Mouse (Mus musculus) embryonic facial prominence, embryonic 13.5 days (tissue): Measurements from ENCODE around the gene Tceanc2. TPM values are rescaled to one million over a fixed set of nuclear protein-coding genes. Genes with fewer than 3 reads are reported as not detected.
A peak's percentile ranks its signal among the peaks of the same experiment; 100 is the strongest.
"Not testable (repeated sequence)": the region's sequence is repeated elsewhere in the genome, so short reads cannot be mapped to it uniquely, and the experiment has no call there.

ENCODE experiments used
- ATAC-seq: fragments of 200-750 bp; cut with Nextera tagmentation; 2 replicates; pipeline ENCODE4 v1.8.0; 2017; ENCODE audit warnings: low read depth; ENCODE audit not compliant: insufficient number of reproducible peaks, insufficient read depth, low FRiP score, low TSS enrichment
- H3K27ac ChIP-seq: fragments of 300-500 bp; sonication (generic); 2 replicates; pipeline ENCODE4 v1.5.1; 2015; ENCODE audit warnings: moderate library complexity, mild to moderate bottlenecking, inconsistent platforms
- H3K27me3 ChIP-seq: fragments of 300-500 bp; sonication (generic); 2 replicates; pipeline ENCODE4 v1.6.1; 2015; ENCODE audit warnings: mild to moderate bottlenecking, inconsistent platforms
- H3K36me3 ChIP-seq: fragments of 300-500 bp; sonication (generic); 2 replicates; pipeline ENCODE4 v1.6.1; 2015; ENCODE audit warnings: mild to moderate bottlenecking, inconsistent platforms
- H3K4me1 ChIP-seq: fragments of 300-500 bp; sonication (generic); 2 replicates; pipeline ENCODE4 v1.6.1; 2015; ENCODE audit warnings: inconsistent platforms
- H3K4me2 ChIP-seq: fragments of 300-500 bp; sonication (generic); 2 replicates; pipeline ENCODE4 v1.6.1; 2015; ENCODE audit warnings: moderate library complexity, mild to moderate bottlenecking, inconsistent platforms
- H3K4me3 ChIP-seq: fragments of 300-500 bp; sonication (generic); 2 replicates; pipeline ENCODE4 v1.5.1; 2015; ENCODE audit warnings: mild to moderate bottlenecking, inconsistent platforms
- H3K9ac ChIP-seq: fragments of 300-500 bp; sonication (generic); 2 replicates; pipeline ENCODE4 v1.6.1; 2015; ENCODE audit warnings: mild to moderate bottlenecking, inconsistent platforms
- H3K9me3 ChIP-seq: fragments of 300-500 bp; sonication (generic); 2 replicates; pipeline ENCODE4 v1.6.1; 2016; ENCODE audit warnings: inconsistent platforms
- WGBS: fragments of 180-500 bp; shearing (Covaris S2); methylation state at CpG from one replicate; pipeline ENCODE4 v1.1.7; 2015; ENCODE audit warnings: mixed read lengths; 5-methylcytosine and 5-hydroxymethylcytosine counted together
- polyA plus RNA-seq: library from polyadenylated mRNA; unstranded; fragments of >200 nt; fragmentation: Nextera tagmentation; extraction: Ambion mirVana; gene quantifications from 2 replicates; pipeline ENCODE4 v1.2.1, GENCODE M21; 2015

The Tceanc2 gene
- polyA plus RNA-seq, 1 experiment from 2014 or later: 37.7 TPM

DNA sequence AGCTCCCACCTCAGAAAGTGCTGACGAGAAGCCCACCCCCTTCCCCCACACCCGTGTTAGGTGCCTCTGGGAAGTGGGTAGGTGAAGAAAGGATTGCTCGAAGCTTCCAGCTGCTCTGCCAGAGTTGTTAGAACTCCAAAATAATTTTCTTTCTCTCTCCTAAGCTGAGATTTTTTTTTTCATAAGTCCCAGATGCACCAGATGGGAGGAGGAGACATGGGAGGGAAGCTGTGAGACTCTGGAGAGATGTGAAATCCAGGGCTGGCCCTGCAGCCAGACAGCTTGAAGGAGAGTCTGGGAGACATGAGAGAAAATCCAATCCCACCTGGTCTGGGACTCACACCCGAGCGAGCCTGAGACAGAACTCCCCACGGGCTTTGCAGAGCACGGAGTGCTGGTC lies 54.5 kb downstream of the Tceanc2 start:
- Histone ChIP-seq H3K4me2 (no peak overlapping the region), H3K27ac (no peak overlapping the region), H3K4me1 (peaks cover 39% of the 10 kb centered on the region), H3K4me3 (no peak overlapping the region), H3K27me3 (no peaks in the 10 kb centered on the region), H3K9ac (no peak overlapping the region), H3K36me3 (no peaks in the 10 kb centered on the region), H3K9me3 (no peaks in the 10 kb centered on the region)
- no peak for ATAC-seq
- WGBS: 60% methylated on average over 7 of the region's 7 CpGs

DNA sequence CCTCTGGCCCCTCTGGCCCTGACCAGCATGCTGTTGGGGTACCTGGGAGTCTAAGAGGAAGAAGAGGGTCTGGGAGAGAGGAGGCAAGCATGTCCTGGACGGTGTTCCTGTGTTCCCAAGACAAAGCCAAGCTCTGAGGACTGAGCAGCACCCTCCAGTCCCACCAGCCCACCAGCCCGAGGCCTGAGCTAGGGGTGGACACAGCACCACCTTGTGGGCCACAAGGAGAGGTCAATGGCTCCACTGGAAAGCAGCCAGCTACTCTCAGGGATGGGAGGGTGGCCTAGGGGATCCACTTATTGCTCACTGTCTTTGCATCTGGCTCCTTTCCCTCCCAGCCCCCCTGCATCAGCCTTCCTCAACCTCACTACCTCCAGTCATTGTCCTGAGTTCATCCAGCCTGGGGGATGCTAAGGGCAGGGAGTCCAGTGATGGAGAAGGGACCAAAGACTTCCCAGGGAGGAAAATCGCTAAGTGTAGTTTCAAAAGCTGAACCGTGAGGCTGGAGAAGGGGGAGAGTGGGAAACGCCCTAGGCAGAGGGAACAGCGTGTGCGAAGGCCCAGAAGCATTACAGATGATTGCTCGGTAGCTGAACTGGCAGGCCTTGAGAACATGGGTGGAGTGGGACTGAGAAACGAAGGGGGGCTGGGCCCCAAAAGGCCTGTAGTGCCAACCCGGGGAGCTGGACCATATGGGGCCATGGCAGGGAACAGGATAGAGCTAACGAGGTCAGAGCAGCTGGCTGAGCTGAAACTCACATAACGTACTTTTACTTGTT lies 57.6 kb downstream of the Tceanc2 start:
- Histone ChIP-seq H3K27me3 (no peaks in the 10 kb centered on the region), H3K4me3 (no peak overlapping the region), H3K27ac (no peak overlapping the region), H3K4me1 (peaks cover 19% of the 10 kb centered on the region), H3K36me3 (no peaks in the 10 kb centered on the region), H3K4me2 (no peak overlapping the region), H3K9me3 (no peaks in the 10 kb centered on the region), H3K9ac (no peak overlapping the region)
- 47% methylated on average over 12 of the region's 12 CpGs for WGBS
- no peak for ATAC-seq

DNA sequence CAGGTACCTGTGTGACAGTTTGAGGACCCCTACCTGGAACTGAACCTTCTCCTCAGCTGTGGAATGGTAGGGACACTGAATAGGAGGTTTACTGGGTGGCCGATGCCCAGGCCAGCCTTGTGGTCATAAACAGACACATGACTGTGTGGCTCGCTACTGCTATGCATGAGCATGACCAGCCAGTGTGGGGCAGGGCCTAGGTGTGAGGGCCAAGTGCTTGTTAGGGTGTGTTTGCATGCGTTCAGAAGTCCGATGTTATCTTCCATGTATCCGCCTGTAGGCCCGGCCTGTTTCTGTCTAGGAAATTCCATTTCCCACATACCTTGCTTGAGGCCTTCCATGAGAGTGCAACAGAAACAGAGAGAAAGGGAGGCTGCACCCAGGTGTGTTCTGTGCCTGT lies 58.2 kb downstream of the Tceanc2 start:
- 83% methylated on average over 6 of the region's 6 CpGs for WGBS
- H3K9me3 ChIP-seq: no peaks in the 10 kb centered on the region

DNA sequence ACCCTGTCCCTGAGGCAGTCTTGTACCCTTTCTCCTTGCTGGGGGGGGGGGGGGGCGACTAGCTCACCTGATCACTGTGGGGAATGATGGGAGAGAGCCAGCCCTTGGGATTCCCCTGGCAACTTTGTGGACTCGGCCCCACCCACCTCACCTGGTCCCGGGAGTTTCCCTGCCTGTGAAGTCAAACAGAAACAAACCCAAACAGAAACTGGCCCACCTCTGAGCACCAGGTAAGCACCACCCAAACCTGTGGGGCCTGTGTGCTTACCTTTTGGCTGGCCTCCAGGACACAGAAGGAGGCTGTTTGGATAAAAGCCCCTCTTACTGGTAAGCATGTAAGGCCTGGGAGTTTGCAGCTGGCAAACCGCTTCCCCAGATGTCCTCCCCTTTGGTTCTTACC lies 59.9 kb downstream of the Tceanc2 start:
- H3K4me1 ChIP-seq: peaks cover 12% of the 10 kb centered on the region
- no peak overlapping the region for H3K27ac ChIP-seq
- 56% methylated on average over 4 of the region's 4 CpGs for WGBS
- H3K4me2 ChIP-seq: no peak overlapping the region
- H3K27me3 ChIP-seq: no peaks in the 10 kb centered on the region
- H3K9me3 ChIP-seq: no peaks in the 10 kb centered on the region
- no peak overlapping the region for H3K4me3 ChIP-seq
- H3K36me3 ChIP-seq: no peaks in the 10 kb centered on the region
- no peak for ATAC-seq
- no peak overlapping the region for H3K9ac ChIP-seq

More for the DNA sequence above, 58.2 kb downstream of the Tceanc2 start:
- ATAC-seq: no peak
- H3K9ac ChIP-seq: no peak overlapping the region
- H3K4me2 ChIP-seq: no peak overlapping the region
- H3K4me1 ChIP-seq: peaks cover 19% of the 10 kb centered on the region
- H3K27me3 ChIP-seq: no peaks in the 10 kb centered on the region
- H3K36me3 ChIP-seq: no peaks in the 10 kb centered on the region
- H3K4me3 ChIP-seq: no peak overlapping the region
- H3K27ac ChIP-seq: no peak overlapping the region

DNA sequence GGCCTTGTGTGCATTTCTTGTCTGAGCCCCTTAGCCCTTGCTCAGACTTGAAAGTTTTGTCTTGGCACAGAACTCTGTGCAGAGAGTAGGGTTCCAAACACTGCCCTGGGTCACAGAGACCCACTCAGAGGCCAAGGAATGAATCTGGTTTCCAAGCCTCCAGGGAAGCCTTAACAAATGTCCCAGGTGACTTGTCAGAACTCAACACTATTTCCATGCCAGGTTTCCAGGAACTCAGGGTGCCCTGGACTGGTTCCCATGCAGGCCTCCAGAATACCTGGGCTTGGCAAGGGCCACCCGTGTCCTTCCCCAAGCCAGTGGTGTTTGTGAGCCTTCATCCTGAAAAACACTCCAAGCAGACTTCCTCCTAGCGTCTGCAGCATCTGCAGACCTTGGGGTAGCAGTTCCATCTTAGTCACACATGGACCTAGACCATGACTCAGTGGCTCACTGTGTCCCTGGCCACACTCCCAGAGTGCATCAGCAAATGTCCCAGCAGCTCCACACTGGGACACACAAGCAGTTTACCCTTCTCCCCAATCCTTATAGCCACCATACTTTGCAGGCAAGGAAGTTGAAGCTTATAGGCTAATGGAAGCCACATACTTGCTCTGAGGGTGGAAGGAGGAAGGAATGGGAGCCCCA lies 61.1 kb downstream of the Tceanc2 start:
- no peak for ATAC-seq
- H3K4me1 ChIP-seq: peaks cover 9% of the 10 kb centered on the region
- H3K27ac ChIP-seq: no peak overlapping the region
- no peaks in the 10 kb centered on the region for H3K9me3 ChIP-seq
- no peaks in the 10 kb centered on the region for H3K27me3 ChIP-seq
- no peaks in the 10 kb centered on the region for H3K36me3 ChIP-seq
- no peak overlapping the region for H3K9ac ChIP-seq
- no peak overlapping the region for H3K4me3 ChIP-seq
- 85% methylated on average over 2 of the region's 2 CpGs for WGBS
- no peak overlapping the region for H3K4me2 ChIP-seq

DNA sequence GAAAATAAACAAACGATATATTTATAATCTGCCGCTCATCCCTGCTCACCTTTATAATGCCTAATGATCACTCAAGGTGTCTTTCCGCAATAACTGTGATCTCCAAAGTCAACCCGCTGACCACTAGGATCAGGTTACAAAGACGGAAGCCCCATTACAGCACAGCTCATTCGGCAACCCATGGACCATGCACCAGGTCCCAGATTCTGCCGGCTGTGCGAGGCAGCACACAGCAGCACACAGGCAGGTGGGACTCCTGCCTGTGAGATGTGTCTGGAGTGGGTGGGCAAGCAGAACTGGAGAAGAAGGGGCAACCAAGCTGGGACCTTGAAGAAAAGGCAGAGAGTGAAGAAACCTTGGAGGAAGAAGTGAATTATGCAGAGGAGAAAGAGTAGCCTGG lies 64.6 kb downstream of the Tceanc2 start:
- no peaks in the 10 kb centered on the region for H3K9me3 ChIP-seq
- H3K36me3 ChIP-seq: no peaks in the 10 kb centered on the region
- ATAC-seq: no peak
- no peak overlapping the region for H3K4me2 ChIP-seq
- H3K27ac ChIP-seq: no peak overlapping the region
- WGBS: 47% methylated on average over 8 of the region's 8 CpGs
- no peak overlapping the region for H3K4me3 ChIP-seq
- H3K9ac ChIP-seq: no peak overlapping the region
- no peaks in the 10 kb centered on the region for H3K4me1 ChIP-seq
- no peaks in the 10 kb centered on the region for H3K27me3 ChIP-seq

DNA sequence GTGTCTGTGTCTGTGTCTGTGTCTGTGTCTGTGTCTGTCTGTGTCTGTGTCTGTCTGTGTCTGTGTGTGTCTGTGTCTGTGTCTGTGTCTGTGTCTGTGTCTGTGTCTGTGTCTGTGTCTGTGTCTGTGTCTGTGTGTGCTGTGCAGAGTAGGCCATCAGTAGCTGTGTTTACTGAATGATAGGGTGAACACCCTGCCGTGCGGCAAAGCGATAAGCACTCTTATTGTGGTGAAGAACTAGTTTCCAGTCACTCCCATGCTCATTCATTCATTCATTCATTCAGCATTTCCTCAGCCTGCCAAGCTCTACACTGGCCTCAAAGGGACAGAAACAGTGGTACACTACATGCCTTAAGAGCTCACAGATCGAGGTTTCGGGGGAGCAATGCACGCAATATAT lies 69.7 kb downstream of the Tceanc2 start:
- H3K36me3 ChIP-seq, H3K9me3 ChIP-seq, H3K9ac ChIP-seq, H3K27ac ChIP-seq, H3K4me2 ChIP-seq, H3K4me3 ChIP-seq, ATAC-seq, H3K27me3 ChIP-seq: not testable (repeated sequence)
- 92% methylated on average over 6 of the region's 6 CpGs for WGBS
- peaks cover 12% of the 10 kb centered on the region; the same call in 1 of the 2 replicates for H3K4me1 ChIP-seq

DNA sequence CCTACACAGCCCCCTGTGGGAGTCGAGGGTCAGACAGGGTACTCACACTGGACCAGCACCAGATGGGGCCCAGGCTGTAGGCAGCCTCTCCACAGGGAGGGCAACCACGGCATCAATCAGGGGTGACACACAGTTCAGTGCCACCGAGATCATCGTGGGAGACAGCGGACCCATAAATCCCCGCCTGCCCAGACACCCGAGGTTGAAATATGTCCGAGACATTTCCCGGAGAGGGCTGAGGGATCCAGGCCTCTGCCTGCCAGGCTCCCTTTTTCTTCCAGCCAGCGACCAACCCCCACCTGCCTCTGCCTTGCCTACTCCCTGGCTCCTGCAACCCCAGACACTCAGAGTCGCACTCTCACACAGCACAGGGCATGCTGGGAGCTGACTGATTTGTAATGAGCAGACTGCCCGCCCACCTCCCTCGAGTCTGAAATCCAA lies 70.6 kb downstream of the Tceanc2 start:
- Histone ChIP-seq H3K9me3 (no peaks in the 10 kb centered on the region), H3K4me2 (no peak overlapping the region), H3K27ac (no peak overlapping the region), H3K4me1 (peaks cover 12% of the 10 kb centered on the region; the same call in 1 of the 2 replicates), H3K36me3 (no peaks in the 10 kb centered on the region), H3K9ac (peak overlapping the region; percentile 44; the same call in 1 of the 2 replicates), H3K27me3 (no peaks in the 10 kb centered on the region), H3K4me3 (no peak overlapping the region)
- WGBS: 56% methylated on average over 13 of the region's 13 CpGs
- ATAC-seq: no peak

DNA sequence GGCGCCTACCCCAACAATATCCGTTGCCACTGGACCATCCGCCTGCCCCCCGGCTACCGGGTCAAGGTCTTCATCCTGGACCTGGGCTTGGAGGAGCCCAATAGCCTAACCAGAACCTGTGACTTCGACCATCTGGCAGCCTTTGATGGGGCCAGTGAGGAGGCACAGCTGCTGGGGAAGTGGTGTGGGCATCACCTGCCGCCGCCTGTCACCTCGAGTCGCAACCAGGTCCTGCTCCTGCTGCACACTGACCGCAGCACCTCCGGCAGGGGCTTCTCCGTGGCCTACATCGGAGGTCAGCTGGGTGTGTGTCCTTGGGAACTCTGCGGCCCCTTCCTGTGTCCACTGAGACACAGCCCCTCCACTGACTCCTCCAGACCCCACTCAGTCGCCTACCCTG lies 72.1 kb downstream of the Tceanc2 start:
- Histone ChIP-seq H3K27ac (no peak overlapping the region), H3K9me3 (no peaks in the 10 kb centered on the region), H3K4me2 (no peak overlapping the region), H3K4me3 (no peak overlapping the region), H3K27me3 (no peaks in the 10 kb centered on the region), H3K4me1 (peaks cover 12% of the 10 kb centered on the region; the same call in 1 of the 2 replicates), H3K9ac (no peak overlapping the region), H3K36me3 (no peaks in the 10 kb centered on the region)
- ATAC-seq: no peak
- WGBS: 92% methylated on average over 16 of the region's 16 CpGs

DNA sequence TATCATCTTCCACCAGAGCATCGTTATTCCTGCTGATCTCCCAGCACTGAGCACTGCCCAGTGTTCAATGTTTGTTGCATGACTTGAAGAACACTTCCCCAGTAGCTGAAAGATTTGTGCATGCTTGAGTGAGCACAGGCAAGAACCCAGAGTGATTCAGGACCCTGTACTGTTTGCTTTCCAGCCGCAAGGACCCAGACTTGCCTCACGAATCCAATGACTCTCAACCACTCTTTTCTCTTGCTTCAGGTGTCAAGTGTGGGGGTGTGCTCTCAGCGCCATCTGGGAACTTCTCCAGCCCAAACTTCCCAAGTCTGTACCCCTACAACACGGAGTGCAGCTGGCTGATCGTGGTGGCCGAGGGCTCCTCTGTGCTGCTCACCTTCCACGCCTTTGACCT lies 76.7 kb downstream of the Tceanc2 start:
- Histone ChIP-seq H3K4me3 (no peak overlapping the region), H3K36me3 (no peaks in the 10 kb centered on the region), H3K9ac (no peak overlapping the region), H3K27me3 (no peaks in the 10 kb centered on the region), H3K27ac (no peak overlapping the region), H3K4me2 (no peak overlapping the region), H3K4me1 (no peaks in the 10 kb centered on the region; the same call in 1 of the 2 replicates), H3K9me3 (no peaks in the 10 kb centered on the region)
- no peak for ATAC-seq
- 75% methylated on average over 8 of the region's 8 CpGs for WGBS

DNA sequence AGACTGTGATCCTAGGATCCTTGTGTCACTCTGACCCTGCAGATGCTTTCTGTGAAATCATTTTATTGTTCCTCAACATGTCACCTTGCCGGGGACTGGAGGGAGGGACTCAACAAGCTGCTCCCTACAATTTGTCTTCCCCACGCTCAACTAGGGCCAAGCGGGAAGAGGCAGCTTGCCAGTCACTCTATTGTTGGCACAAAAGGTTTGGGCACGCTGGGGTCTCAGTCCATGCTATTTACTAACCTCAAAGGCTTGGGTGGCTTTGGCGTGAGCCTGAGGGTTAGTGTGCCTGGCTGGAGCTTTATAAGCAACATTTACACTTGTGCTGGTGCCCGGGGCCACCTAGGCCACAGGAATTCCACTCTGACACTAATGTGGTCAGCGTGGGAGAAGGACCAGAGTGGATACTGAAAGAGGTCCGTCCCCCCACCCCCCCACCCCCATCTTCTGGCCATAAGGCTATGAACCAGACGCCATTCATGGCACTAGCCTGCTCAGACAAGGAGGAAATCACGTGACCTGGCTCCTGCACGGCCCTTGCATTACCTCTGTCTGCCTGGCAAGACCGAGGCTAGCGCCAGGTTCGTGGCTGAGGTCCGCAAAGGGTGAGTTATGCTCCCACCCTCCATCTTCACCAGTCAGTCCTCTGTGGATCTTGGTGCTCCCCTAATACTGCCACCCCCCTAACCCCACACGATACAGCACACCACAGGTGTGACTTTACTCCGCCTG lies 80.0 kb downstream of the Tceanc2 start:
- Histone ChIP-seq H3K4me3 (no peak overlapping the region), H3K9me3 (no peaks in the 10 kb centered on the region), H3K36me3 (no peaks in the 10 kb centered on the region), H3K27me3 (no peaks in the 10 kb centered on the region), H3K27ac (no peak overlapping the region), H3K4me2 (no peak overlapping the region), H3K4me1 (peaks cover 21% of the 10 kb centered on the region), H3K9ac (no peak overlapping the region)
- ATAC-seq: no peak
- WGBS: 68% methylated on average over 17 of the region's 17 CpGs
